ENCODE assay signal across 32 mouse cellular contexts in the genomic region with DNA sequence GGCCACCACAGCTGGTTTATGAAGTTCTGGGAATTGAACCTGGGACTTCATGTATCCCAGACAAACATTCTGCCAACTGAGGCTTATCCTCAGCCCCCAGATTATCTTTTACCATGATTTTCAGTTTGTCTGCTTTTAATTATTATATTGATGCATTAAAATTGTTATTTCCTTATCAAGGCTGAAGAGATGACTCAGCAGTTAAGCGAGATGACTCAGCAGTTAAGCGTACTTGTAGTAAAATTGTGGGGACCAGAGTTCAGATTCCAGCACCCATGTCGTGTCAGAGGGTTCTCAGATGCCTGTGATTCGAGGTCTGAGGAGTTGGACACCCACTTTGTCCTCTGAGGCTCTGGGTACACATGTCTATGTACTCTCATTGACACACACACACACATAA. TPM values are rescaled to one million over a fixed set of nuclear protein-coding genes. Genes with fewer than 3 reads are reported as not detected.
DNase-seq lines count a peak whose midpoint lies in the region; ATAC-seq and TF ChIP-seq lines count a peak whose summit lies in the region.
"Had no signal": no experiment of that assay in that cellular context is flagged by ENCODE, and none has a peak within 500 bp of the region (broad histone marks: within the 10 kb centered on the region; RNA-seq: fewer than 3 reads in every experiment).

No protein-coding gene starts in this region.

- no peak for TF ChIP-seq EP300 in CH12.LX (IDR thresholded peaks at IDR 0.05; ENCODE audit: low read length)

- dilution Hi-C loops in CH12.LX (cut with MboI; ENCODE audit: extremely low pct_ligation_motif_present, extremely low pct_unique_long_range_greater_than_20kb, low sequenced_read_pairs) = no loop called here

- TF ChIP-seq RAD21 in CH12.LX (IDR thresholded peaks at IDR 0.05; ENCODE audit: low read depth, low read length) = no peak

- DNase-seq in forebrain, embryonic 11.5 days (ENCODE audit: low spot score) = peak; percentile 35
- no peak for DNase-seq in forebrain, embryonic 10.5 days (ENCODE audit: extremely low spot score, low spot score)
- DNase-seq in CH12.LX (ENCODE audit: extremely low read depth) (no peak), NIH3T3 (ENCODE audit: low read depth) (peak; percentile 31)
- no peak for DNase-seq in adrenal gland, postnatal 4 days (ENCODE audit: low spot score in 2 of 2)
- no peak for DNase-seq in lung, postnatal 10 days
- DNase-seq: adrenal gland, adult 8-10 months; adrenal gland, postnatal 25 days; cerebellum, adult 11-12 months; cerebellum, adult 8-10 months; cerebellum, postnatal 14 days; gastrocnemius, postnatal 25 days; kidney, adult 18-20 months had no signal

- no peak overlapping the region for H3K4me3 ChIP-seq in forebrain, embryonic 11.5 days (ENCODE audit: low read depth, low read length)
- no peak overlapping the region for H3K4me3 ChIP-seq in forebrain, embryonic 10.5 days
- H3K4me3 ChIP-seq in CH12.LX (replicated peaks in 1 of 3; ENCODE audit: low read depth in 2 of 3, low read length in 2 of 3, poor library complexity in 1 of 3) = no peak overlapping the region
- H3K4me3 ChIP-seq: forebrain, embryonic 12.5 days; forebrain, embryonic 15.5 days; hindbrain, embryonic 10.5 days; hindbrain, embryonic 13.5 days had no signal

- TF ChIP-seq CTCF in CH12.LX (conservative IDR thresholded peaks at IDR 0.05 in 1 of 2, IDR thresholded peaks at IDR 0.05 in 1 of 2; ENCODE audit: low read depth in 2 of 2, low read length in 2 of 2) = no peak

- no peak for ATAC-seq in forebrain, embryonic 11.5 days (replicated peaks; ENCODE audit: low FRiP score)
- no peak for ATAC-seq in megakaryocyte-erythroid progenitor cell, adult 5-6 weeks (replicated peaks; ENCODE audit: low FRiP score, low TSS enrichment, poor library complexity, severe bottlenecking)
- ATAC-seq: activated CD4-positive, CD25-positive, alpha-beta regulatory T cell, adult 4 months; CD4-positive, CD25-positive, alpha-beta regulatory T cell, adult 4 months; forebrain, embryonic 15.5 days; hindbrain, embryonic 16.5 days; intestine, embryonic 16.5 days had no signal

- no peaks in the 10 kb centered on the region for H3K4me1 ChIP-seq in forebrain, embryonic 11.5 days (replicated peaks; ENCODE audit: control insufficient read depth, insufficient read depth, low read length)
- H3K4me1 ChIP-seq in forebrain, embryonic 10.5 days = peaks cover 10% of the 10 kb centered on the region
- H3K4me1 ChIP-seq in CH12.LX (ENCODE audit: control insufficient read depth in 1 of 2, insufficient read depth in 2 of 2) = no peaks in the 10 kb centered on the region
- H3K4me1 ChIP-seq: forebrain, embryonic 12.5 days; forebrain, embryonic 15.5 days; hindbrain, embryonic 10.5 days had no signal

- in situ Hi-C loops in CH12.LX (cut with MboI; ENCODE audit: low pct_ligation_motif_present, low pct_unique_long_range_greater_than_20kb, low sequenced_read_pairs) = no loop called here

- no peaks in the 10 kb centered on the region for H3K9me3 ChIP-seq in forebrain, embryonic 11.5 days (ENCODE audit: control insufficient read depth, low read length)
- H3K9me3 ChIP-seq in forebrain, embryonic 10.5 days = no peaks in the 10 kb centered on the region
- H3K9me3 ChIP-seq in CH12.LX (replicated peaks; ENCODE audit: low read length) = no peaks in the 10 kb centered on the region
- H3K9me3 ChIP-seq: forebrain, embryonic 12.5 days; forebrain, embryonic 15.5 days; G1E; hindbrain, embryonic 10.5 days; hindbrain, embryonic 13.5 days had no signal

- 86% methylated on average over 4 of the region's 4 CpGs for WGBS in forebrain, embryonic 11.5 days
- 80% methylated on average over 4 of the region's 4 CpGs for WGBS in forebrain, embryonic 10.5 days

- H3K9ac ChIP-seq in forebrain, embryonic 11.5 days (ENCODE audit: low read length) = no peak overlapping the region
- H3K9ac ChIP-seq in CH12.LX (ENCODE audit: insufficient read depth, low read depth) = no peak overlapping the region
- H3K9ac ChIP-seq: forebrain, embryonic 12.5 days; forebrain, embryonic 15.5 days; hindbrain, embryonic 13.5 days had no signal

- H3K36me3 ChIP-seq in forebrain, embryonic 11.5 days (ENCODE audit: control insufficient read depth, insufficient read depth, low read length) = no peaks in the 10 kb centered on the region
- no peaks in the 10 kb centered on the region for H3K36me3 ChIP-seq in forebrain, embryonic 10.5 days (replicated peaks)
- no peaks in the 10 kb centered on the region for H3K36me3 ChIP-seq in CH12.LX (replicated peaks in 1 of 2; ENCODE audit: control insufficient read depth in 1 of 2, insufficient read depth in 1 of 2, low read length in 1 of 2)
- H3K36me3 ChIP-seq: forebrain, embryonic 12.5 days; forebrain, embryonic 15.5 days; G1E; hindbrain, embryonic 10.5 days; hindbrain, embryonic 13.5 days had no signal

- no peak for TF ChIP-seq POLR2A in CH12.LX (IDR thresholded peaks at IDR 0.05; ENCODE audit: low read depth, low read length)

- no peaks in the 10 kb centered on the region for H3K27me3 ChIP-seq in forebrain, embryonic 11.5 days (ENCODE audit: control insufficient read depth, insufficient read depth, low read length)
- H3K27me3 ChIP-seq in forebrain, embryonic 10.5 days (ENCODE audit: poor library complexity, severe bottlenecking) = no peaks in the 10 kb centered on the region
- H3K27me3 ChIP-seq in CH12.LX (replicated peaks) = peaks cover 70% of the 10 kb centered on the region
- H3K27me3 ChIP-seq: forebrain, embryonic 12.5 days; forebrain, embryonic 15.5 days; hindbrain, embryonic 13.5 days had no signal

- H3K4me2 ChIP-seq in forebrain, embryonic 11.5 days (ENCODE audit: low read depth, low read length, severe bottlenecking) = no peak overlapping the region
- no peak overlapping the region for H3K4me2 ChIP-seq in CH12.LX (ENCODE audit: insufficient read depth, low read depth, poor library complexity, severe bottlenecking)
- H3K4me2 ChIP-seq: forebrain, embryonic 12.5 days; forebrain, embryonic 15.5 days; heart, embryonic 11.5 days; hindbrain, embryonic 13.5 days had no signal

- no peaks in the 10 kb centered on the region for H3K79me2 ChIP-seq in CH12.LX (replicated peaks; ENCODE audit: control insufficient read depth, extremely low read depth, insufficient read depth, poor library complexity, severe bottlenecking)

- no peak overlapping the region for H3K27ac ChIP-seq in forebrain, embryonic 11.5 days (ENCODE audit: low read depth, low read length)
- no peak overlapping the region for H3K27ac ChIP-seq in forebrain, embryonic 10.5 days
- H3K27ac ChIP-seq in CH12.LX (ENCODE audit: insufficient read depth, low read depth) = no peak overlapping the region
- H3K27ac ChIP-seq: forebrain, embryonic 12.5 days; forebrain, embryonic 15.5 days; hindbrain, embryonic 10.5 days; hindbrain, embryonic 13.5 days had no signal

TF ChIP-seq in CH12.LX, 34 proteins besides CTCF, POLR2A, EP300 and RAD21:
- TF ChIP-seq USF2 (conservative IDR thresholded peaks at IDR 0.05; ENCODE audit: low read depth, low read length) (no peak), NELFE (IDR thresholded peaks at IDR 0.05; ENCODE audit: low read depth, low read length) (no peak), NRF1 (IDR thresholded peaks at IDR 0.05; ENCODE audit: low read depth, low read length) (no peak), MAFK (IDR thresholded peaks at IDR 0.05; ENCODE audit: insufficient replicate concordance, low read length) (peak; percentile 72), TCF12 (IDR thresholded peaks at IDR 0.05; ENCODE audit: low read depth, low read length) (no peak), IRF4 (IDR thresholded peaks at IDR 0.05; ENCODE audit: low read depth, low read length) (no peak), HCFC1 (IDR thresholded peaks at IDR 0.05; ENCODE audit: low read depth, low read length) (no peak)

RNA-seq across cellular contexts. Expression of a gene that starts 33.8 kb away (rescaled TPM):
- polyA plus RNA-seq in forebrain, embryonic 11.5 days (2014; fragmentation: Nextera tagmentation; extraction: Ambion mirVana) = 0.91 and 1.1 TPM in 2 replicates
- 3.4 and 3.6 TPM in 2 replicates for polyA plus RNA-seq in forebrain, embryonic 10.5 days (2016; fragmentation: Nextera tagmentation; extraction: Ambion mirVana)
- not detected in 2 replicates for total RNA-seq in CH12.LX (2012; rRNA removed)
- total RNA-seq in CH12.LX (2014; rRNA removed) = not detected in 2 replicates
- not detected in 2 replicates for polyA plus RNA-seq in CH12.LX (2012; ENCODE audit: insufficient read length, low read depth)
- not detected for total RNA-seq in adrenal gland, postnatal 4 days (2021)
- not detected in 2 replicates for total RNA-seq in megakaryocyte-erythroid progenitor cell, adult 5-6 weeks (2014; fragmentation: Nextera tagmentation)
- total RNA-seq in megakaryocyte-erythroid progenitor cell, adult 5-6 weeks (2017) = not detected in 2 replicates
- total RNA-seq: adrenal gland, adult 8-10 months; adrenal gland, postnatal 25 days; gastrocnemius, adult 8-10 months; gastrocnemius, postnatal 25 days; granulocyte monocyte progenitor cell, adult 5-6 weeks; heart, adult 8-10 months; heart, postnatal 25 days had no signal
- polyA plus RNA-seq: activated CD4-positive, CD25-positive, alpha-beta regulatory T cell, adult 4 months; C2C12; CD4-positive, CD25-positive, alpha-beta regulatory T cell, adult 4 months; embryonic facial prominence, embryonic 14.5 days; forebrain, embryonic 15.5 days; G1E; heart, embryonic 14.5 days; heart, postnatal 0 days; hindbrain, embryonic 13.5 days; intestine, embryonic 16.5 days had no signal

Comparison
In these comparisons a context has a peak if more than half of its experiments do, and no peak if none do; other contexts are left out.
1. DNase-seq: peak in forebrain, embryonic 11.5 days (single experiment) and NIH3T3 (single experiment); none in forebrain, embryonic 10.5 days (single experiment), CH12.LX (single experiment), adrenal gland, postnatal 4 days (0 of 2) and lung, postnatal 10 days (single experiment).